Mouse (Mus musculus) E14TG2a.4 (cell line): ENCODE measurements at regions not wholly inside any gene's neighbourhood (a gene's known extent, or its start where the extent isn't known, plus 50 kb on each side); places are given as distances from the start of the nearest gene placed in this dataset.

Experiments used
- H3K27me3 ChIP-seq: 2 replicates; pipeline ENCODE4 v1.6.1; 2014; ENCODE audit warnings: low read length, control low read depth; ENCODE audit not compliant: insufficient read depth
- H3K36me3 ChIP-seq: 2 replicates; pipeline ENCODE4 v1.6.1; 2014; ENCODE audit warnings: low read length, control low read depth; ENCODE audit not compliant: insufficient read depth
- H3K4me1 ChIP-seq: replicated peaks from 2 replicates; pipeline ENCODE4 v1.6.1; 2014; ENCODE audit warnings: low read depth, low read length, control low read depth
- H3K4me3 ChIP-seq: replicated peaks from 2 replicates; pipeline ENCODE4 v1.5.1; 2014; ENCODE audit warnings: mild to moderate bottlenecking, low read length
- H3K9me3 ChIP-seq: 2 replicates; pipeline ENCODE4 v1.6.1; 2014; ENCODE audit warnings: low read length, control low read depth
- CTCF ChIP-seq: conservative IDR thresholded peaks from 2 replicates; pipeline ENCODE4 v1.5.1; 2014; ENCODE audit warnings: low read length
- NANOG ChIP-seq: IDR thresholded peaks from 2 replicates; pipeline ENCODE4 v1.6.1; 2014; ENCODE audit warnings: borderline replicate concordance, low read length, mixed read lengths
- POU5F1 ChIP-seq: IDR thresholded peaks from 2 replicates; pipeline ENCODE4 v1.6.1; 2014; ENCODE audit warnings: low read length, borderline replicate concordance

GRCm38 (mm10) chr2:172094159-172094558 is 50.9 kb upstream of the Cbln4 start:
- H3K27me3 ChIP-seq, result no peaks in the 10 kb centered on the region
- TF ChIP-seq NANOG (no peak), CTCF (no peak), POU5F1 (no peak)
- H3K9me3 ChIP-seq, result no peaks in the 10 kb centered on the region
- no peak overlapping the region for H3K4me3 ChIP-seq
- 0 out of 2 replicates have a peak, but pooled peaks cover 3% of the 10 kb centered on the region for H3K4me1 ChIP-seq
- H3K36me3 ChIP-seq, result no peaks in the 10 kb centered on the region

- Histone ChIP-seq H3K4me3 (no peak overlapping the region), H3K9me3 (no peaks in the 10 kb centered on the region), H3K27me3 (no peaks in the 10 kb centered on the region), H3K4me1 (no peaks in the 10 kb centered on the region), H3K36me3 (no peaks in the 10 kb centered on the region)
- TF ChIP-seq CTCF (no peak), POU5F1 (no peak), NANOG (no peak)
These were observed 60.8 kb upstream of the Cbln4 start for GRCm38 (mm10) chr2:172103881-172104655.

GRCm38 (mm10) chr2:172105241-172105640 is 62.0 kb upstream of the Cbln4 start:
- TF ChIP-seq CTCF (no peak), NANOG (no peak), POU5F1 (no peak)
- H3K27me3 ChIP-seq, result no peaks in the 10 kb centered on the region
- H3K4me3 ChIP-seq, result no peak overlapping the region
- no peaks in the 10 kb centered on the region for H3K4me1 ChIP-seq
- H3K9me3 ChIP-seq, result no peaks in the 10 kb centered on the region
- no peaks in the 10 kb centered on the region for H3K36me3 ChIP-seq

GRCm38 (mm10) chr2:172110706-172111105 is 67.4 kb upstream of the Cbln4 start:
- Histone ChIP-seq H3K36me3 (no peaks in the 10 kb centered on the region), H3K4me3 (no peak overlapping the region), H3K9me3 (no peaks in the 10 kb centered on the region), H3K4me1 (no peaks in the 10 kb centered on the region), H3K27me3 (no peaks in the 10 kb centered on the region)
- TF ChIP-seq NANOG, result no peak
- no peak for TF ChIP-seq POU5F1
- no peak for TF ChIP-seq CTCF

GRCm38 (mm10) chr2:172113639-172114038 is 70.4 kb upstream of the Cbln4 start:
- TF ChIP-seq NANOG (no peak), CTCF (no peak), POU5F1 (no peak)
- Histone ChIP-seq H3K4me1 (no peaks in the 10 kb centered on the region), H3K9me3 (no peaks in the 10 kb centered on the region), H3K36me3 (no peaks in the 10 kb centered on the region), H3K27me3 (no peaks in the 10 kb centered on the region), H3K4me3 (no peak overlapping the region)

GRCm38 (mm10) chr2:172115604-172116206 is 72.4 kb upstream of the Cbln4 start:
- Histone ChIP-seq H3K9me3 (no peaks in the 10 kb centered on the region), H3K27me3 (no peaks in the 10 kb centered on the region), H3K36me3 (no peaks in the 10 kb centered on the region), H3K4me3 (no peak overlapping the region), H3K4me1 (no peaks in the 10 kb centered on the region)
- TF ChIP-seq CTCF, result no peak
- no peak for TF ChIP-seq NANOG
- TF ChIP-seq POU5F1, result no peak

GRCm38 (mm10) chr2:172127517-172127916 is 84.3 kb upstream of the Cbln4 start:
- Histone ChIP-seq H3K4me3 (no peak overlapping the region), H3K4me1 (no peaks in the 10 kb centered on the region), H3K9me3 (peaks cover 7% of the 10 kb centered on the region), H3K27me3 (no peaks in the 10 kb centered on the region), H3K36me3 (no peaks in the 10 kb centered on the region)
- TF ChIP-seq POU5F1, result no peak
- no peak for TF ChIP-seq NANOG
- TF ChIP-seq CTCF, result no peak

GRCm38 (mm10) chr2:172131232-172131631 is 88.0 kb upstream of the Cbln4 start:
- H3K27me3 ChIP-seq, result no peaks in the 10 kb centered on the region
- no peak for TF ChIP-seq NANOG
- TF ChIP-seq POU5F1, result no peak
- TF ChIP-seq CTCF, result no peak
- no peaks in the 10 kb centered on the region for H3K4me1 ChIP-seq
- no peaks in the 10 kb centered on the region for H3K36me3 ChIP-seq
- H3K4me3 ChIP-seq, result no peak overlapping the region
- no peaks in the 10 kb centered on the region for H3K9me3 ChIP-seq
